Mouse (Mus musculus) stomach, embryonic 16.5 days (tissue): ENCODE results near the gene Rbfox3. TPM values are rescaled to one million over a fixed set of nuclear protein-coding genes. Genes with fewer than 3 reads are reported as not detected.

Source experiments
- ATAC-seq: fragments of 200-750 bp; cut with Nextera tagmentation; 2 replicates; pipeline ENCODE4 v1.8.0; 2017; ENCODE audit warnings: moderate number of reproducible peaks, moderate TSS enrichment; ENCODE audit not compliant: insufficient read depth, low FRiP score
- H3K27ac ChIP-seq: fragments of 300-500 bp; sonication (generic); 2 replicates; pipeline ENCODE4 v1.5.1; 2014; ENCODE audit warnings: low read length
- H3K27me3 ChIP-seq: fragments of 300-500 bp; sonication (generic); 2 replicates; pipeline ENCODE4 v1.6.1; 2014; ENCODE audit warnings: low read length, control low read depth, mixed read lengths; ENCODE audit not compliant: control insufficient read depth, insufficient read depth
- H3K36me3 ChIP-seq: fragments of 300-500 bp; sonication (generic); 2 replicates; pipeline ENCODE4 v1.6.1; 2014; ENCODE audit warnings: low read length; ENCODE audit not compliant: control insufficient read depth, insufficient read depth
- H3K4me1 ChIP-seq: fragments of 300-500 bp; sonication (generic); 2 replicates; pipeline ENCODE4 v1.6.1; 2014; ENCODE audit warnings: low read length, control low read depth, mixed read lengths; ENCODE audit not compliant: control insufficient read depth, insufficient read depth
- H3K4me2 ChIP-seq: fragments of 300-500 bp; sonication (generic); 2 replicates; pipeline ENCODE4 v1.6.1; 2014; ENCODE audit warnings: low read depth, low read length, mixed read lengths
- H3K4me3 ChIP-seq: fragments of 300-500 bp; sonication (generic); replicated peaks from 2 replicates; pipeline ENCODE4 v1.5.1; 2014; ENCODE audit warnings: mild to moderate bottlenecking, low read length
- H3K9ac ChIP-seq: fragments of 300-500 bp; sonication (generic); 2 replicates; pipeline ENCODE4 v1.6.1; 2014; ENCODE audit warnings: low read length
- H3K9me3 ChIP-seq: fragments of 300-500 bp; sonication (generic); replicated peaks from 2 replicates; pipeline ENCODE4 v1.6.1; 2016; ENCODE audit warnings: low read length, control low read depth; ENCODE audit not compliant: control insufficient read depth
- WGBS: fragments of 180-500 bp; shearing (Covaris S2); extraction: QIAGEN DNeasy Blood & Tissue Kit; methylation state at CpG from one replicate; pipeline ENCODE4 v1.1.7; 2014; 5-methylcytosine and 5-hydroxymethylcytosine counted together
- polyA plus RNA-seq: library from polyadenylated mRNA; unstranded; fragments of >200 nt; fragmentation: Nextera tagmentation; extraction: Ambion mirVana; gene quantifications from 2 replicates; pipeline ENCODE4 v1.2.1, GENCODE M21; 2015

The Rbfox3 gene
- polyA plus RNA-seq, 1 experiment from 2014 or later: 1.1 TPM

GRCm38 (mm10) chr11:118553001-118553400 is 358.4 kb downstream of the Rbfox3 start:
- no peak overlapping the region for H3K9ac ChIP-seq
- ATAC-seq: no peak
- H3K27me3 ChIP-seq: no peaks in the 10 kb centered on the region
- no peak overlapping the region for H3K27ac ChIP-seq
- H3K36me3 ChIP-seq: no peaks in the 10 kb centered on the region
- H3K4me1 ChIP-seq: peaks cover 15% of the 10 kb centered on the region
- WGBS: 33% methylated on average over 6 of the region's 6 CpGs
- H3K4me2 ChIP-seq: no peak overlapping the region
- no peak overlapping the region for H3K4me3 ChIP-seq
- H3K9me3 ChIP-seq: no peaks in the 10 kb centered on the region

- H3K4me2 ChIP-seq: no peak overlapping the region
- H3K9me3 ChIP-seq: no peaks in the 10 kb centered on the region
- H3K27ac ChIP-seq: no peak overlapping the region
- WGBS: 62% methylated on average over 4 of the region's 4 CpGs
- ATAC-seq: no peak
- H3K9ac ChIP-seq: no peak overlapping the region
- H3K36me3 ChIP-seq: no peaks in the 10 kb centered on the region
- no peaks in the 10 kb centered on the region for H3K27me3 ChIP-seq
- no peak overlapping the region for H3K4me3 ChIP-seq
- peaks cover 15% of the 10 kb centered on the region for H3K4me1 ChIP-seq
Observed at GRCm38 (mm10) chr11:118552478-118552877, 358.9 kb downstream of the Rbfox3 start.

DNA sequence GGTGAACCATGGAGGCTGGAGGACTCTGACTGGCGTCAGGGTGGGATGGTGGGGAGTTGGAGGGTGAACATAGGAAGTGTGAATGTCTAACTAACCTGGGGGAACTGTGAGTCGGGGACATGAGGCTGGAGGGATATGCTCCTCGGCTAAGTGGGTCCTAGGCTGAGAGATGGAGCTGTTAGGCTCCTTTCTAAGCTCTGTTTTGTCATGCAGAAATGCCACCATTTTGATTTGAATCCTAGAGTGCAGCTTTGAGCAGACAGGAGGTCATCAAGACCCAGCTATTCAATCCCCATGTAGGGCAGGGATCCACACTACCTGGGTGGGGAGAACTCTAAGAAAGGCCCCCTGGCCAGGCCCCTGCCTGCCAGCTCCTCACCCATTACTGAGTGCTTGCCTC is 359.7 kb downstream of the Rbfox3 start:
- no peak overlapping the region for H3K9ac ChIP-seq
- H3K9me3 ChIP-seq: no peaks in the 10 kb centered on the region
- peaks cover 15% of the 10 kb centered on the region for H3K4me1 ChIP-seq
- WGBS: 58% methylated on average over 3 of the region's 3 CpGs
- H3K27me3 ChIP-seq: no peaks in the 10 kb centered on the region
- no peak overlapping the region for H3K4me3 ChIP-seq
- H3K36me3 ChIP-seq: no peaks in the 10 kb centered on the region
- ATAC-seq: no peak
- H3K4me2 ChIP-seq: no peak overlapping the region
- no peak overlapping the region for H3K27ac ChIP-seq

DNA sequence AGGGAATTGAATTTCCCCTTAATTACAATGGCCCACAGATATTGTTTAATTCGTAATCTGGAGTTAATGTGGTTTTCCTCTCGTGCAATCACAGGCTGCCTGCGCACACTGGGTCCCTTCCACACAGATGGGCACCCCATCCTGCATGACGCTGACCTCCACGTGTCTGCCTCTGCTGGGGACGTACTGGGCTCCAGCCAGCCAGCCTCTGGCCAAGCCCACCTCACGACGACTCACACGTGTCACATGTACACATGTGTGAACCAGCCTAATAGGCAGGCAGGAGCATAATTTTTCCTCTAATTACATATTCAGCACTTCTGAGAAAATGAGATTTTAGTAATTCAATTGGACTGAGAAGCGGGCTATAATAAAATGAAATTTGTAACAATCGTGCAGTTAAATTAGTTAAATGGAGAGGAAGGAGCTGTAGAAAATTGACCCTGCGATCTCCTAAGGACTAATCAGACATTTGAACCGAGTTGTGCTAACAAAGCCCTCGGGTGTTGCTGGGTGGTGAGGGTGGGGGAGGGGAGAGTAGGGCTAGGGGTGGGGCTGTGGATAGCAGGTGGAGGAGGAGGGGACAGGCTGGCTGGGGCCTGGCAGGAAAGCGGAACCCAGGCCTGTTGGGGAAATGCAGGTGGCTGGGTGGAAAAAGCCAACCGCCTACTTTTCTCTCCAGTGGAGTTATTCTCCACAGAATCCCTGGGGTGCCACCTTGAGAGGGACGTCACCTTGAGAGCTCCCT is 360.4 kb downstream of the Rbfox3 start:
- peaks cover 15% of the 10 kb centered on the region for H3K4me1 ChIP-seq
- 37% methylated on average over 17 of the region's 17 CpGs for WGBS
- no peak; the same call in 1 of the 2 replicates for ATAC-seq
- no peak overlapping the region for H3K27ac ChIP-seq
- H3K4me3 ChIP-seq: no peak overlapping the region
- H3K27me3 ChIP-seq: no peaks in the 10 kb centered on the region
- H3K36me3 ChIP-seq: no peaks in the 10 kb centered on the region
- no peaks in the 10 kb centered on the region for H3K9me3 ChIP-seq
- H3K9ac ChIP-seq: no peak overlapping the region
- no peak overlapping the region for H3K4me2 ChIP-seq

- Histone ChIP-seq H3K27me3 (no peaks in the 10 kb centered on the region), H3K4me2 (no peak overlapping the region), H3K4me3 (no peak overlapping the region), H3K36me3 (no peaks in the 10 kb centered on the region), H3K9ac (no peak overlapping the region), H3K27ac (no peak overlapping the region), H3K9me3 (no peaks in the 10 kb centered on the region), H3K4me1 (peaks cover 11% of the 10 kb centered on the region)
- ATAC-seq: no peak
- WGBS: 84% methylated on average over 9 of the region's 9 CpGs
Observed at GRCm38 (mm10) chr11:118548242-118548641, 363.2 kb downstream of the Rbfox3 start.

DNA sequence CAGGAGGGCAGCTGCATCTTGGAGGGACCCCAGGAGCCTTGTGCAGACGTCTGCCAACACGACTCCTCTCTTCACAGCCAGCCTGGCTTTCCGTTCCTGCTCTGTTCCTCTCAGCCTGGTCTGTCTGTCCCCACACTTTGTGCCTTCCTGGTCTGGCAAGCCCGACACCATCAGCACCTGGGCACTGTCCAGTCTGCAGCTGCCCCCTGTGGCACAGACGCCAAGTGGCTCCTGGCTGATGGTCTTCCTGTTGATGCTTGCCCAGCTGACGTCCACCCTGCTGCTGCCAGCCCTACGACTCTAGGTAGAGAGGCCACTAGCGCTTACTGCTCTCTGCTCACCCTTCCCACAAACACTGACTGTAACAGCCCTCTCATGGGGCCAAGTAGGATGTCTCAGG is 365.1 kb downstream of the Rbfox3 start:
- Histone ChIP-seq H3K4me2 (no peak overlapping the region), H3K27ac (no peak overlapping the region), H3K27me3 (no peaks in the 10 kb centered on the region), H3K9me3 (no peaks in the 10 kb centered on the region), H3K4me3 (no peak overlapping the region), H3K9ac (no peak overlapping the region), H3K4me1 (no peaks in the 10 kb centered on the region), H3K36me3 (no peaks in the 10 kb centered on the region)
- WGBS: 65% methylated on average over 8 of the region's 8 CpGs
- no peak for ATAC-seq

GRCm38 (mm10) chr11:118545690-118546089 is 365.7 kb downstream of the Rbfox3 start:
- H3K9ac ChIP-seq: no peak overlapping the region
- H3K36me3 ChIP-seq: no peaks in the 10 kb centered on the region
- H3K27ac ChIP-seq: no peak overlapping the region
- no peaks in the 10 kb centered on the region for H3K9me3 ChIP-seq
- 19% methylated on average over 4 of the region's 4 CpGs for WGBS
- H3K27me3 ChIP-seq: no peaks in the 10 kb centered on the region
- no peak for ATAC-seq
- H3K4me2 ChIP-seq: no peak overlapping the region
- H3K4me3 ChIP-seq: no peak overlapping the region
- peaks cover under 1% of the 10 kb centered on the region; the same call in 1 of the 2 replicates for H3K4me1 ChIP-seq

GRCm38 (mm10) chr11:118544564-118544963 is 366.8 kb downstream of the Rbfox3 start:
- no peaks in the 10 kb centered on the region for H3K9me3 ChIP-seq
- H3K9ac ChIP-seq: no peak overlapping the region
- H3K4me1 ChIP-seq: peaks cover 7% of the 10 kb centered on the region; the same call in 1 of the 2 replicates
- no peak overlapping the region for H3K4me3 ChIP-seq
- H3K27me3 ChIP-seq: no peaks in the 10 kb centered on the region
- H3K36me3 ChIP-seq: no peaks in the 10 kb centered on the region
- no peak overlapping the region for H3K4me2 ChIP-seq
- no peak overlapping the region for H3K27ac ChIP-seq
- WGBS: 60% methylated on average over 6 of the region's 6 CpGs
- ATAC-seq: no peak

GRCm38 (mm10) chr11:118542906-118543305 is 368.5 kb downstream of the Rbfox3 start:
- H3K27me3 ChIP-seq: no peaks in the 10 kb centered on the region
- no peak overlapping the region for H3K9ac ChIP-seq
- no peaks in the 10 kb centered on the region for H3K9me3 ChIP-seq
- H3K27ac ChIP-seq: no peak overlapping the region
- no peak overlapping the region for H3K4me3 ChIP-seq
- H3K4me1 ChIP-seq: peaks cover 7% of the 10 kb centered on the region; the same call in 1 of the 2 replicates
- ATAC-seq: no peak
- H3K4me2 ChIP-seq: no peak overlapping the region
- no peaks in the 10 kb centered on the region for H3K36me3 ChIP-seq
- WGBS: 59% methylated on average over 7 of the region's 7 CpGs
